Mouse (Mus musculus): ENCODE data around the gene Tmem169.

DNA sequence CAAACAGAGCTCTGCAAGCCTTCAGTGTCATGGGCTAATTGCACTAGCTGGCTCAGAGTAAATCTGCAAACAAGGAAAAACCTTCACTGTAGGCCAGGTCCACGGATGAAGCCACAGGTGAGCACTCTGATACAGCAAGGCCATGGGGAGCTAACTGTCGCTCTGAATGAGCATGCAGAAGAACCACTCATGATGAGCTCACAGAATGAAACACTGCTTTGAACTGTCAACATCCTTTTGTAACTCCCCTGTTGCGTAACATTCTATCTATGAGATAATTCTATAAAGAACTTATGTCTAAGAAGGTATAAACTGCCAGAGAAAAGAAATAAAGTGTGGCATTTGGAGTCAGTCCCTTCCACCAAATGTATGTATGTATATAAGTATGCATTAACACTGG, 21.1 kb upstream of the Tmem169 start:
- TF ChIP-seq CTCF (IDR thresholded peaks at IDR 0.05) (no peak), EP300 (IDR thresholded peaks at IDR 0.05) (no peak)
